Mouse (Mus musculus) neural tube, embryonic 14.5 days (tissue): ENCODE results near the gene Gm8653. TPM values are rescaled to one million over a fixed set of nuclear protein-coding genes. Genes with fewer than 3 reads are reported as not detected.
"Not testable (repeated sequence)": the region's sequence is repeated elsewhere in the genome, so short reads cannot be mapped to it uniquely, and the experiment has no call there.

Experiments used
- ATAC-seq: fragments of 200-750 bp; cut with Nextera tagmentation; 2 replicates; pipeline ENCODE4 v1.8.0; 2017; ENCODE audit warnings: low read depth, mild to moderate bottlenecking, moderate TSS enrichment, moderate library complexity
- H3K27ac ChIP-seq: fragments of 300-500 bp; sonication (generic); 2 replicates; pipeline ENCODE4 v1.5.1; 2014; ENCODE audit warnings: low read depth, mild to moderate bottlenecking, control low read depth, low read length, moderate library complexity, mixed read lengths
- H3K27me3 ChIP-seq: fragments of 300-500 bp; sonication (generic); 2 replicates; pipeline ENCODE4 v1.6.1; 2014; ENCODE audit warnings: low read length; ENCODE audit not compliant: control insufficient read depth, insufficient read depth
- H3K36me3 ChIP-seq: fragments of 300-500 bp; sonication (generic); 2 replicates; pipeline ENCODE4 v1.6.1; 2014; ENCODE audit warnings: low read length, mixed read lengths; ENCODE audit not compliant: control insufficient read depth, insufficient read depth
- H3K4me1 ChIP-seq: fragments of 300-500 bp; sonication (generic); 2 replicates; pipeline ENCODE4 v1.6.1; 2014; ENCODE audit warnings: low read length; ENCODE audit not compliant: control insufficient read depth, insufficient read depth
- H3K4me2 ChIP-seq: fragments of 300-500 bp; sonication (generic); 2 replicates; pipeline ENCODE4 v1.6.1; 2014; ENCODE audit warnings: mild to moderate bottlenecking, low read depth, low read length, control low read depth
- H3K4me3 ChIP-seq: fragments of 300-500 bp; sonication (generic); 2 replicates; pipeline ENCODE4 v1.5.1; 2014; ENCODE audit warnings: low read depth, low read length, control low read depth, mixed read lengths
- H3K9ac ChIP-seq: fragments of 300-500 bp; sonication (generic); replicated peaks from 2 replicates; pipeline ENCODE4 v1.6.1; 2014; ENCODE audit warnings: low read depth, mild to moderate bottlenecking, control low read depth, low read length, mixed read lengths
- H3K9me3 ChIP-seq: fragments of 300-500 bp; sonication (generic); 2 replicates; pipeline ENCODE4 v1.6.1; 2016; ENCODE audit warnings: low read length; ENCODE audit not compliant: control insufficient read depth
- WGBS: fragments of 180-500 bp; shearing (Covaris S2); extraction: QIAGEN DNeasy Blood & Tissue Kit; methylation state at CpG from one replicate; pipeline ENCODE4 v1.1.7; 2014; 5-methylcytosine and 5-hydroxymethylcytosine counted together
- polyA plus RNA-seq: library from polyadenylated mRNA; unstranded; fragments of >200 nt; fragmentation: Nextera tagmentation; extraction: Ambion mirVana; gene quantifications from 2 replicates; pipeline ENCODE4 v1.2.1, GENCODE M21; 2014

Gene Gm8653
- not detected in 2 replicates for polyA plus RNA-seq

- WGBS = no CpG with 5 or more reads among the region's 2 CpGs
- not testable (repeated sequence) for ATAC-seq
Observed at GRCm38 (mm10) chr7:22201164-22201563, at the start of gene Gm8653. Gene Gm8653, minus strand, starts transcription at chr7:22201264.

GRCm38 (mm10) chr7:22229384-22229783 is 28.3 kb upstream of the Gm8653 start, which contains the start of gene Gm8453:
Gene Gm8453, minus strand, starts transcription at chr7:22229484.
- WGBS = 32% methylated on average over 1 of the region's 2 CpGs
- not testable (repeated sequence) for H3K4me1 ChIP-seq, H3K9me3 ChIP-seq, ATAC-seq, H3K27me3 ChIP-seq, H3K27ac ChIP-seq, H3K4me2 ChIP-seq, H3K9ac ChIP-seq, H3K36me3 ChIP-seq, H3K4me3 ChIP-seq

More at GRCm38 (mm10) chr7:22201164-22201563, at the start of gene Gm8653:
- H3K4me2 ChIP-seq, H3K27ac ChIP-seq, H3K4me1 ChIP-seq, H3K4me3 ChIP-seq, H3K27me3 ChIP-seq, H3K9me3 ChIP-seq, H3K9ac ChIP-seq, H3K36me3 ChIP-seq: not testable (repeated sequence)

- H3K4me1 ChIP-seq, ATAC-seq, H3K27ac ChIP-seq, H3K9me3 ChIP-seq, H3K4me2 ChIP-seq, H3K4me3 ChIP-seq, H3K36me3 ChIP-seq, H3K27me3 ChIP-seq, H3K9ac ChIP-seq: not testable (repeated sequence)
- WGBS = no CpG with 5 or more reads among the region's 3 CpGs
Observed at GRCm38 (mm10) chr7:22189077-22189476, 12.0 kb downstream of the Gm8653 start, which contains the start of gene Vmn1r143. Gene Vmn1r143, plus strand, starts transcription at chr7:22189377.

- not testable (repeated sequence) for H3K9ac ChIP-seq, H3K27me3 ChIP-seq, H3K27ac ChIP-seq, H3K9me3 ChIP-seq, H3K4me3 ChIP-seq, H3K4me2 ChIP-seq, ATAC-seq, H3K4me1 ChIP-seq, H3K36me3 ChIP-seq
- WGBS = no CpG with 5 or more reads among the region's 3 CpGs
Observed at GRCm38 (mm10) chr7:22163935-22164334, 37.1 kb downstream of the Gm8653 start, which contains the start of gene Vmn1r142. Gene Vmn1r142, minus strand, starts transcription at chr7:22164035.

Other genes starting within 250 kb of the Gm8653 start
- not detected in 2 replicates for gene Vmn1r137, start 206.7 kb downstream of the Gm8653 start, polyA plus RNA-seq
- gene Vmn1r138, start 172.4 kb downstream of the Gm8653 start, polyA plus RNA-seq = not detected in 2 replicates
- gene Gm6176, start 145.0 kb downstream of the Gm8653 start, polyA plus RNA-seq = not detected in 2 replicates
- gene Vmn1r139, start 132.2 kb downstream of the Gm8653 start, polyA plus RNA-seq = not detected in 2 replicates
- gene Gm16451, start 83.0 kb downstream of the Gm8653 start, polyA plus RNA-seq = not detected in 2 replicates
- not detected in 2 replicates for gene Gm10666, start 66.5 kb downstream of the Gm8653 start, polyA plus RNA-seq
- not detected in 2 replicates for gene Vmn1r142, start 37.2 kb downstream of the Gm8653 start, polyA plus RNA-seq
- gene Vmn1r143, start 11.9 kb downstream of the Gm8653 start, polyA plus RNA-seq = not detected in 2 replicates
- not detected in 2 replicates for gene Gm8453, start 28.2 kb upstream of the Gm8653 start, polyA plus RNA-seq
- not detected in 2 replicates for gene Gm4187, start 128.5 kb upstream of the Gm8653 start, polyA plus RNA-seq
- gene Gm8660, start 169.8 kb upstream of the Gm8653 start, polyA plus RNA-seq = not detected in 2 replicates
- not detected in 2 replicates for gene Vmn1r148, start 212.3 kb upstream of the Gm8653 start, polyA plus RNA-seq
- gene Vmn1r149, start 237.0 kb upstream of the Gm8653 start, polyA plus RNA-seq = not detected in 2 replicates